Mouse (Mus musculus) forebrain, embryonic 14.5 days (tissue): ENCODE data around the gene Cmtm1. TPM values are rescaled to one million over a fixed set of nuclear protein-coding genes. Genes with fewer than 3 reads are reported as not detected.
"Not testable (repeated sequence)": the region's sequence is repeated elsewhere in the genome, so short reads cannot be mapped to it uniquely, and the experiment has no call there.

Source experiments
- ATAC-seq: fragments of 200-750 bp; cut with Nextera tagmentation; 2 replicates; pipeline ENCODE4 v1.8.0; 2017; ENCODE audit warnings: mild to moderate bottlenecking, moderate library complexity
- DNase-seq: peaks from one replicate; pipeline ENCODE4 v3.0.0-alpha.2; 2015; ENCODE audit warnings: low spot score
- H3K27ac ChIP-seq: fragments of 300-500 bp; sonication (generic); 2 replicates; pipeline ENCODE4 v1.5.1; 2014; ENCODE audit warnings: low read depth, mild to moderate bottlenecking, control low read depth, low read length, moderate library complexity
- H3K27me3 ChIP-seq: fragments of 300-500 bp; sonication (generic); replicated peaks from 2 replicates; pipeline ENCODE4 v1.6.1; 2014; ENCODE audit warnings: low read length, control low read depth, mixed read lengths; ENCODE audit not compliant: control insufficient read depth, insufficient read depth
- H3K36me3 ChIP-seq: fragments of 300-500 bp; sonication (generic); 2 replicates; pipeline ENCODE4 v1.6.1; 2014; ENCODE audit warnings: low read length, control low read depth; ENCODE audit not compliant: control insufficient read depth, insufficient read depth
- H3K4me1 ChIP-seq: fragments of 300-500 bp; sonication (generic); 2 replicates; pipeline ENCODE4 v1.6.1; 2014; ENCODE audit warnings: antibody characterized with exemption, low read length, control low read depth; ENCODE audit not compliant: control insufficient read depth, insufficient read depth
- H3K4me2 ChIP-seq: fragments of 300-500 bp; sonication (generic); 2 replicates; pipeline ENCODE4 v1.6.1; 2014; ENCODE audit warnings: mild to moderate bottlenecking, control low read depth, low read length
- H3K4me3 ChIP-seq: fragments of 300-500 bp; sonication (generic); 2 replicates; pipeline ENCODE4 v1.5.1; 2014; ENCODE audit warnings: low read depth, low read length, control low read depth
- H3K9ac ChIP-seq: fragments of 300-500 bp; sonication (generic); 2 replicates; pipeline ENCODE4 v1.6.1; 2014; ENCODE audit warnings: mild to moderate bottlenecking, low read length, control low read depth, moderate library complexity
- H3K9me3 ChIP-seq: fragments of 300-500 bp; sonication (generic); replicated peaks from 2 replicates; pipeline ENCODE4 v1.6.1; 2016; ENCODE audit warnings: low read length, control low read depth, mixed read lengths; ENCODE audit not compliant: control insufficient read depth
- WGBS: fragments of 180-500 bp; shearing (Covaris S2); extraction: QIAGEN DNeasy Blood & Tissue Kit; methylation state at CpG from one replicate; pipeline ENCODE4 v1.1.7; 2014; 5-methylcytosine and 5-hydroxymethylcytosine counted together
- polyA plus RNA-seq: library from polyadenylated mRNA; unstranded; fragments of >200 nt; fragmentation: Nextera tagmentation; extraction: Ambion mirVana; gene quantifications from 2 replicates; pipeline ENCODE4 v1.2.1, GENCODE M21; 2014

The Cmtm1 gene
- polyA plus RNA-seq: not detected in 2 replicates

- not testable (repeated sequence) for H3K9ac ChIP-seq, H3K27me3 ChIP-seq, H3K4me3 ChIP-seq, H3K27ac ChIP-seq, DNase-seq, ATAC-seq, H3K4me2 ChIP-seq, H3K4me1 ChIP-seq, H3K36me3 ChIP-seq, H3K9me3 ChIP-seq
- 91% methylated on average over 34 of the region's 36 CpGs for WGBS
Observed at GRCm38 (mm10) chr8:104309441-104310155, at the start of gene Cmtm1, which contains the start of gene Gm45711. Cmtm1 (minus strand) TSS chr8:104310145. Gm45711 (minus strand) TSS chr8:104310081.

- Histone ChIP-seq H3K27ac (no peak overlapping the region), H3K4me1 (peaks cover 4% of the 10 kb centered on the region; the same call in 1 of the 2 replicates), H3K4me2 (no peak overlapping the region), H3K36me3 (peaks cover 9% of the 10 kb centered on the region; the same call in 1 of the 2 replicates), H3K9me3 (no peaks in the 10 kb centered on the region), H3K4me3 (no peak overlapping the region), H3K27me3 (no peaks in the 10 kb centered on the region), H3K9ac (no peak overlapping the region)
- 89% methylated on average over 3 of the region's 3 CpGs for WGBS
- no peak for ATAC-seq
- no peak for DNase-seq
Observed at GRCm38 (mm10) chr8:104358637-104359036, 48.7 kb upstream of the Cmtm1 start.

GRCm38 (mm10) chr8:104354504-104354903, 44.6 kb upstream of the Cmtm1 start:
- WGBS: 90% methylated on average over 10 of the region's 10 CpGs
- Histone ChIP-seq H3K4me1 (no peaks in the 10 kb centered on the region), H3K36me3 (peaks cover 9% of the 10 kb centered on the region; the same call in 1 of the 2 replicates), H3K4me2 (no peak overlapping the region), H3K27ac (no peak overlapping the region), H3K27me3 (no peaks in the 10 kb centered on the region), H3K9ac (no peak overlapping the region), H3K9me3 (no peaks in the 10 kb centered on the region), H3K4me3 (no peak overlapping the region)
- DNase-seq (no peak), ATAC-seq (no peak)

- ATAC-seq (0 out of 2 replicates have a peak, but pooled peaks have one; percentile 54), DNase-seq (no peak)
- Histone ChIP-seq H3K36me3 (peaks cover 9% of the 10 kb centered on the region; the same call in 1 of the 2 replicates), H3K27me3 (no peaks in the 10 kb centered on the region), H3K4me3 (no peak overlapping the region), H3K4me1 (no peaks in the 10 kb centered on the region), H3K27ac (no peak overlapping the region), H3K9ac (no peak overlapping the region), H3K9me3 (no peaks in the 10 kb centered on the region), H3K4me2 (no peak overlapping the region)
- 52% methylated on average over 5 of the region's 5 CpGs for WGBS
Observed at GRCm38 (mm10) chr8:104353186-104353585, 43.2 kb upstream of the Cmtm1 start.

GRCm38 (mm10) chr8:104350047-104350446, 40.1 kb upstream of the Cmtm1 start:
- H3K4me3 ChIP-seq: no peak overlapping the region
- H3K4me1 ChIP-seq: no peaks in the 10 kb centered on the region
- H3K9me3 ChIP-seq: no peaks in the 10 kb centered on the region
- ATAC-seq (no peak), DNase-seq (no peak)
- H3K9ac ChIP-seq: no peak overlapping the region
- H3K4me2 ChIP-seq: no peak overlapping the region
- WGBS: 88% methylated on average over 13 of the region's 13 CpGs
- no peaks in the 10 kb centered on the region for H3K27me3 ChIP-seq
- H3K36me3 ChIP-seq: peaks cover 16% of the 10 kb centered on the region
- H3K27ac ChIP-seq: no peak overlapping the region

GRCm38 (mm10) chr8:104348971-104349370, 39.0 kb upstream of the Cmtm1 start:
- Histone ChIP-seq H3K4me1 (no peaks in the 10 kb centered on the region), H3K4me3 (no peak overlapping the region), H3K27ac (no peak overlapping the region), H3K9ac (no peak overlapping the region), H3K4me2 (no peak overlapping the region), H3K27me3 (no peaks in the 10 kb centered on the region), H3K9me3 (no peaks in the 10 kb centered on the region), H3K36me3 (peaks cover 10% of the 10 kb centered on the region; the same call in 1 of the 2 replicates)
- 94% methylated on average over 5 of the region's 5 CpGs for WGBS
- no peak for DNase-seq
- ATAC-seq: no peak

- no peak overlapping the region for H3K4me2 ChIP-seq
- no peak for ATAC-seq
- H3K9me3 ChIP-seq: no peaks in the 10 kb centered on the region
- DNase-seq: no peak
- H3K27me3 ChIP-seq: no peaks in the 10 kb centered on the region
- H3K4me3 ChIP-seq: no peak overlapping the region
- no peak overlapping the region for H3K9ac ChIP-seq
- 60% methylated on average over 12 of the region's 12 CpGs for WGBS
- no peaks in the 10 kb centered on the region for H3K4me1 ChIP-seq
- H3K27ac ChIP-seq: no peak overlapping the region
- H3K36me3 ChIP-seq: peaks cover 10% of the 10 kb centered on the region; the same call in 1 of the 2 replicates
Observed at GRCm38 (mm10) chr8:104346706-104347105, 36.8 kb upstream of the Cmtm1 start.

- Histone ChIP-seq H3K4me2 (no peak overlapping the region), H3K9ac (no peak overlapping the region), H3K4me1 (no peaks in the 10 kb centered on the region), H3K27ac (no peak overlapping the region), H3K4me3 (no peak overlapping the region), H3K36me3 (peaks cover 10% of the 10 kb centered on the region; the same call in 1 of the 2 replicates), H3K9me3 (no peaks in the 10 kb centered on the region), H3K27me3 (no peaks in the 10 kb centered on the region)
- DNase-seq (no peak), ATAC-seq (no peak)
- 83% methylated on average over 5 of the region's 5 CpGs for WGBS
Observed at GRCm38 (mm10) chr8:104344622-104345021, 34.7 kb upstream of the Cmtm1 start.

- Histone ChIP-seq H3K4me3 (no peak overlapping the region), H3K36me3 (peaks cover 10% of the 10 kb centered on the region; the same call in 1 of the 2 replicates), H3K9ac (no peak overlapping the region), H3K9me3 (no peaks in the 10 kb centered on the region), H3K27ac (no peak overlapping the region), H3K4me1 (no peaks in the 10 kb centered on the region), H3K27me3 (no peaks in the 10 kb centered on the region), H3K4me2 (no peak overlapping the region)
- 7% methylated on average over 7 of the region's 7 CpGs for WGBS
- peak; percentile 90 for DNase-seq
- peak; percentile 57 for ATAC-seq
Observed at GRCm38 (mm10) chr8:104343957-104344356, 34.0 kb upstream of the Cmtm1 start.
